Mouse (Mus musculus) cerebellum, adult (tissue): ENCODE data around the gene P4hb.
"Not testable (repeated sequence)": the region's sequence is repeated elsewhere in the genome, so short reads cannot be mapped to it uniquely, and the experiment has no call there.

Source experiments
- ATAC-seq: cut with Nextera tagmentation; 2 replicates; pipeline ENCODE4 v1.9.2; 2017; ENCODE audit warnings: mild to moderate bottlenecking, moderate library complexity, mixed read lengths; ENCODE audit not compliant: insufficient number of reproducible peaks, low FRiP score, low TSS enrichment

The P4hb gene

DNA sequence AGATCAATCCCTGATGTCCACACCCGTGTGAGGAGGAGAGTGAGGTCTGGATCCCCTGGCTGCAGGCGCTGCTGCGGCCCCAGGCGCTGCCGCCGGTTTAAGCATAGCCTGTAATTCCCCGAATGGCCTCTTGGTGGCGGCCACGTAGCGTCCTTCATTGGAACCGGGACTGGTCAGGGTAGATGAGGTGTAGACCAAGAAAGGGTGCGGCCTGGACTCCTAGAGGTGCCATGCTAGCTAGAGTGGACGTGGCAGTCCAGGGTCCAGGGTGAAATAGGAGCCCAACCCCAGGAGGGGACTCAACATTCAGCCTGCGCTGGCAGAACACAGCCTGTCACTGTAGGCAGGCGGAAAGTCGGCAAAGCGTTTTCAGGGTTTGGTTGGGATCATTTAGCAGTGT lies 57.4 kb downstream of the P4hb start:
- ATAC-seq, result peak; percentile 67; the same call in 1 of the 2 replicates

DNA sequence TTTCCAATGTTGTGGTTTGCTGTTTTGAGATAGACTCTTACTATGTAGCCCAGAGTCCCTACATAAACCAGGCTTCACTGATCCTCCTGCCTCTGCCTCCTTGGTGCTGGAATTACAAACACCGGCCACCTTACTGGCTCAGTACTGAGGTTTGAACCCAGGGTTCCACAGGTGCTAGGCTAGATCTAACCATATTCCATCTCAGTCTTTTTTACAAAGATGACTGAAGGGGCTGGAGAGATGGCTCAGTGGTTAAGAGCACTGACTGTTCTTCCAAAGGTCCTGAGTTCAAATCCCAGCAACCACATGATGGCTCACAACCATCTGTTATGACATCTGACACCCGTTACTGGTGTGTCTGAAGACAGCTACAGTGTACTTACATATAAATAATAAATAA lies 58.8 kb downstream of the P4hb start:
- ATAC-seq, result not testable (repeated sequence)

DNA sequence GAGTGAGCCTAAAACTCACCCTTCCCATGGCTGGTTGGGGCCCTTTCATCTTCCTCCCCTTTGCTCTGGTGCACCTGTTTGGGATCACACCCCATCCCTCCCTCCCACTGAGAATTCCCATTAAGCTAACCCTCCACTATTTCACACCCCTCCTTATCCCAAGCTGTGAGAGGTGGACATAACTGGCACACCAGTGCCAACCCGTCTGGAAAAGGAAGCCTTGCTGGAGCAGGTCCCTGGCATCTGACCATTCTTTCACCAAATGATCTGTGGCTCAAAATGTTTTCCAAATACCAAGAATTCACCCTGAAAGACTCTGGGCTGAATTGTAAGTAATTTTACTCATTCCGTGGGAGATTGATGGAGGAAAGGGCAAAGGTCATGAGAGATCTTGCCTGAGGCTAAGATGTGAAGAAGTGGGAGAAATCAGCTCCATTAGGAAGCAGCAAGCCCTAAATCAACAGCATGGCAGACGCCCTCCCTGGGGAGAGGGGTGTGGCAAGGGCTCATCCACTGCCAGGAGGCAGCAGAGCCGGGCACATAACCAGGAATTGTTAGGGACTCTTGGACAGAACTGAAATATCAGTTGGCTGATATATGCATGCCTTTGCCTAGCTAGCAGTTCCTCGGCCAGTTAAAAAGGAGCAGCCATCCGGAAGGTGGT lies 60.1 kb downstream of the P4hb start:
- peak; percentile 56; the same call in 1 of the 2 replicates for ATAC-seq

DNA sequence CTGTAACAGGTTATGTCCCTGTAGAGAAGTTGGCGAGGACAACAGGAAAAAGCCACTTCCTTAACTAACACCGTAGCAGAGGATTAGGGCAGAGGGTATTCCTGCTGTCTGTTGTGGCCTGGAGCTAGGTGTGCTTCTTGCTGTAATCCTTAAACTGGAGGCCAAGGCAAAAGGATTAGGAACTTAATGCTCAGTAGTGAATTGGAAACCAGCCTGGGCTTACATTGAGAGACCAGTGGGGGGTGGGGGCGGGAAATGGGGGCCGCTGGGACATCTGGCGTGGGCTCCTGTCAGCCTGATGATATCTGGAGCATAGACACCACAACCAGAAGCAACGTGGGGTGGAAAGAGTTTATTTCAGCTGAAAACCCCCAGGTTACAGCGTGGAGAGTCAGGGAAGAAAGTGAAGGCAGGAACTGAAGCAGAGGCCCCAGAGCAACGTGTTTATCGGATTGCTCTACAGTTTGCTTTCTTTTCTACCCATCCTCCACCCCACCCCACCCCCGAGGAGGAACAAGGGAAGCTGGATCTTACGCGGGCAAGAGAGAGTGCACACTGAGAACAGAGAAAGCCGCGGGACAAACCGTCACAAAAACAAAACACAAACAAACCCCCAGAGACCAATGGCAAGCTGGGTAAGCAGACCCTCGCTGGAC lies 62.5 kb downstream of the P4hb start:
- ATAC-seq, result no peak
